Mouse (Mus musculus): ENCODE results near the gene Ptpn3. TPM values are rescaled to one million over a fixed set of nuclear protein-coding genes. Genes with fewer than 3 reads are reported as not detected.
A peak's percentile ranks its signal among the peaks of the same experiment; 100 is the strongest.

The Ptpn3 gene
- polyA plus RNA-seq, 1 experiment from 2014 or later: 3.4 TPM

DNA sequence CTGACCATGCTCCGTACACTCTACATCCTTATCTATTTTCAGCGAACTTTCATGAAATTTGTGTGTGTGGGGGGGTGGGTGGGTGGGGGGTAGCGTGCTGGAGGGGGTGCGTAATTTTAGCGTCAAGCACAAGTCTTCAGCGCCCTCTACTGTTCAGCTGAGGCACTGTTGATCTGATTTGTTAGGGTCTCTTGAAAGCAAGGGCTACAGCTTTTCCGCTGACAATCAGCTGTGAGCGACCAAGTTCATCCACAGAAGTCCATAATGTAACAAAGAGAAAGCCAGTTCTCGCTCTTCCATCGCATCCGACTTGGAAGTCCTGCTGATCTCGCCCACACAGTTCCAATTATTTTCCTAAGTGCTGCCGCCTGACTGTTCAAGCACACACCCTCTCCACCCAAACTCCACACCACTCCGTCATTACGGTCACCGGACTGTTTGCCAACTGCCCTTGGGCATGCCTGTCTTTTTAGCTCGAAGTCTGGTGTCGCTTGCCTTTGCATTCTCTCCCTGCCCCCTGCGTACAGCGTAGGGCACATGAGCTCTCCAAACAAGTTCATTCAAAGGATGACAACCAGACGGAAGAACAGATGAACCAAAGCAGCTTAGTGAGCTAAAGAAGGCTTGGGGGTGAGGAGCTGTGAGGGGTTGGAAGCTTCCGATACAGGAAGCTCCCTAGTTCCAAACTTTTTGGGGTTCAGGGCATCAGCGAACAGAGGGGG lies 19.1 kb upstream of the Ptpn3 start:
- WGBS: 42% methylated on average over 23 of the region's 23 CpGs
- ATAC-seq (ENCODE audit: low FRiP score): no peak

DNA sequence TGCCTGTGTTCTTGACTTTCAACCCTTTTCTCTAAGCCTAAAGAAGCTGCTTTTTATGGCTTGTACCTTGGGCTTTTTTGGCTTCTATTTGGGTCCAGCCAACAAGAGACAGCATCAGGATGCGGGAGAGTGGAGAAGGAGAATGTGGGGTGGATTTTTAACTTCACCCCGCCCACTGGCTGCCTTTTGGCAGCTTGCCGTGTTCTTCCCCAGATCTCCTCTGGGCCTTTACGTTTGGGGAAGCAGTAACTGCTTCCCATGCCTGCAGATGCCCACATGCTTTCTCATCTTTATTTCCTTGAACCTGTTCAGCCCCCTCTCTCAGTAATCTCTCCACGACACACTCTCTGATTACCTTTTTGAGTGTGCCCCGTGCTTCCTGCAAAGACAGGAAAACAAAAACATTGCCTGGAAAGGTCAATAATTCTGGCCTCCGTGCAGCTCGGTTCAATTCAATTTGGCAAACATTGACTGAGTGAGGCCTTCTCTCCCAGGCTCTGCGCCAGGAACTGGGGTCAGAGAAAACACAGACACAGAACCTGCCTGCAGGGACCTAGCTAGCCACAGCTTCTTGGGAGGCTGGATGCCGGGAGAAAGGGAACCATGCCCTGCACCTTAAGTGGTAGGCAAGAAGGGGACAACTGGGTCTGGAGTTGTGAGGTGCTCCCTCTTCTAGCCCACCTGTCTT lies 17.0 kb upstream of the Ptpn3 start:
- Histone ChIP-seq H3K9me3 (ENCODE audit: control insufficient read depth, low read length) (no peaks in the 10 kb centered on the region), H3K4me3 (ENCODE audit: low read depth, low read length) (no peak overlapping the region), H3K4me2 (replicated peaks; ENCODE audit: low read depth, low read length) (no peak overlapping the region), H3K4me1 (replicated peaks; ENCODE audit: control insufficient read depth, insufficient read depth, low read length) (no peaks in the 10 kb centered on the region), H3K9ac (ENCODE audit: low read depth, low read length) (no peak overlapping the region), H3K27me3 (ENCODE audit: control insufficient read depth, insufficient read depth, low read length) (no peaks in the 10 kb centered on the region), H3K36me3 (ENCODE audit: control insufficient read depth, insufficient read depth, low read length) (no peaks in the 10 kb centered on the region), H3K27ac (ENCODE audit: low read depth, low read length) (no peak overlapping the region)
- no peak for DNase-seq (ENCODE audit: low spot score)
- no peak for ATAC-seq (ENCODE audit: low FRiP score)
- 44% methylated on average over 10 of the region's 10 CpGs for WGBS

More for the DNA sequence above, 19.1 kb upstream of the Ptpn3 start:
- Histone ChIP-seq H3K4me2 (replicated peaks; ENCODE audit: low read depth, low read length) (no peak overlapping the region), H3K9me3 (ENCODE audit: control insufficient read depth, low read length) (no peaks in the 10 kb centered on the region), H3K27ac (ENCODE audit: low read depth, low read length) (no peak overlapping the region), H3K9ac (ENCODE audit: low read depth, low read length) (no peak overlapping the region), H3K27me3 (ENCODE audit: control insufficient read depth, insufficient read depth, low read length) (no peaks in the 10 kb centered on the region), H3K4me3 (ENCODE audit: low read depth, low read length) (no peak overlapping the region), H3K4me1 (replicated peaks; ENCODE audit: control insufficient read depth, insufficient read depth, low read length) (no peaks in the 10 kb centered on the region), H3K36me3 (ENCODE audit: control insufficient read depth, insufficient read depth, low read length) (no peaks in the 10 kb centered on the region)
- DNase-seq (ENCODE audit: low spot score): peak; percentile 56

DNA sequence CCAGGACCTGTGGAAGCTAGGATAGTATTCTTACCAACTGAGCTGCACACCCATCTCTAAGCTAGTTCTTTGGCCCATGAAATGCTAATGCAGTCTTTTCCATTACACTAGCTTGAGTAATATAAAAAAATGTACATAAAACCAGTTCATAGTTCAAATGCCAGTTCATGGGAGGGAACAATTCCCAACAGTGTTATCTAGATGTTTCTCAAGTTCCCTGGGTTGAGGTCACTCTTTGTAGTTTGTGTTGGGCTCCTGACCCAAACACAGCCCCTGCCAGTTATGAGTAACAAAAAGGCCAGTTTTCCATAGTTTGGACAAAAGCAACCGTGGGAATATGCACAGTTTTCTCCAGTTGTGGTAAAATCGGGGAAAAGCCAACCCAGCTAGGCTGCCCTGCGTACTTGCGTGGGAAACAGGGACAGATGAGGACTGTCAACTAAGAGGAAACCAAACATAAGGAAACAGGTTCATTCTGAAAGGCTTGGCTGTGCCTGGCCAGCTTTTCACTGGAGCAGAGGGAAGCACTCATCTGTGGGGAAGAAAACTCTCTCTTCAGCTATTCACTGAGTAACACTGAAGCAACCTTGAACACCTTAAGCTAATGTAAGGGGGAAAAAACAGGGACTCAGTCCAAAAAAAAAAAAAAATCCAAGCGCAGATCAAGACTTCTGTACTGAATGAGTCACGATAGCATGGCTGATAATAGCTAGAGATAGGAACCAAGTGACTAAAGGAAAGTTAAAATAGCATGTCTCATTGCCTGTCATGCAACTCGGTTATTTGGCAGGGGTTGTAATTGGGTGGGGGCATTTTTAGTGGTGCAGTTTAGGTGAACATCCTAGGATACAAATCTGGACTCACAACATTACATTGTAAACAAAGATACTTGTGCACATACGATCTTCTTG lies 10.9 kb upstream of the Ptpn3 start:
- H3K4me1 ChIP-seq (replicated peaks; ENCODE audit: control insufficient read depth, insufficient read depth, low read length): no peaks in the 10 kb centered on the region
- H3K9ac ChIP-seq (ENCODE audit: low read depth, low read length): no peak overlapping the region
- DNase-seq (ENCODE audit: low spot score) (no peak), ATAC-seq (ENCODE audit: low FRiP score) (no peak)
- H3K4me3 ChIP-seq (ENCODE audit: low read depth, low read length): no peak overlapping the region
- no peak overlapping the region for H3K4me2 ChIP-seq (replicated peaks; ENCODE audit: low read depth, low read length)
- WGBS: 80% methylated on average over 8 of the region's 8 CpGs
- no peaks in the 10 kb centered on the region for H3K36me3 ChIP-seq (ENCODE audit: control insufficient read depth, insufficient read depth, low read length)
- no peak overlapping the region for H3K27ac ChIP-seq (ENCODE audit: low read depth, low read length)
- no peaks in the 10 kb centered on the region for H3K9me3 ChIP-seq (ENCODE audit: control insufficient read depth, low read length)
- no peaks in the 10 kb centered on the region for H3K27me3 ChIP-seq (ENCODE audit: control insufficient read depth, insufficient read depth, low read length)

DNA sequence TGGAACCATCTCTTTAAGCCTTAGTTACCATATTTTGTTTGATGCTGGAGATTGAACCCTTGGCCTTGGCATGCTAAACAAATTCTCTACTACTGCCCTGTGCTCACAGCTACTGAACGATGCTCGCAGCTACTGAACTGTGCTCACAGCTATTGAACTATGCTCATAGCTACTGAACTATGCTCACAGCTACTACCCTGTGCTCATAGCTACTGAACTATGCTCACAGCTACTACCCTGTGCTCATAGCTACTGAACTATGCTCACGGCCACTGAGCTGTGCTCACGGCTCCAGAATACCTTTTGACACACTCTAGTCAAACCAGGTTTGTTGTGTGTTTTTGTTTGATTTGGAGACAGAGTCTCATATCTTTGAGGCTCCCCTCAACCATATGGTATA lies 10.1 kb upstream of the Ptpn3 start:
- no peak overlapping the region for H3K9ac ChIP-seq (ENCODE audit: low read depth, low read length)
- ATAC-seq (ENCODE audit: low FRiP score) (no peak), DNase-seq (ENCODE audit: low spot score) (no peak)
- no peaks in the 10 kb centered on the region for H3K9me3 ChIP-seq (ENCODE audit: control insufficient read depth, low read length)
- no peaks in the 10 kb centered on the region for H3K36me3 ChIP-seq (ENCODE audit: control insufficient read depth, insufficient read depth, low read length)
- no peak overlapping the region for H3K4me2 ChIP-seq (replicated peaks; ENCODE audit: low read depth, low read length)
- H3K4me1 ChIP-seq (replicated peaks; ENCODE audit: control insufficient read depth, insufficient read depth, low read length): no peaks in the 10 kb centered on the region
- H3K27me3 ChIP-seq (ENCODE audit: control insufficient read depth, insufficient read depth, low read length): no peaks in the 10 kb centered on the region
- 93% methylated on average over 4 of the region's 4 CpGs for WGBS
- no peak overlapping the region for H3K4me3 ChIP-seq (ENCODE audit: low read depth, low read length)
- no peak overlapping the region for H3K27ac ChIP-seq (ENCODE audit: low read depth, low read length)

DNA sequence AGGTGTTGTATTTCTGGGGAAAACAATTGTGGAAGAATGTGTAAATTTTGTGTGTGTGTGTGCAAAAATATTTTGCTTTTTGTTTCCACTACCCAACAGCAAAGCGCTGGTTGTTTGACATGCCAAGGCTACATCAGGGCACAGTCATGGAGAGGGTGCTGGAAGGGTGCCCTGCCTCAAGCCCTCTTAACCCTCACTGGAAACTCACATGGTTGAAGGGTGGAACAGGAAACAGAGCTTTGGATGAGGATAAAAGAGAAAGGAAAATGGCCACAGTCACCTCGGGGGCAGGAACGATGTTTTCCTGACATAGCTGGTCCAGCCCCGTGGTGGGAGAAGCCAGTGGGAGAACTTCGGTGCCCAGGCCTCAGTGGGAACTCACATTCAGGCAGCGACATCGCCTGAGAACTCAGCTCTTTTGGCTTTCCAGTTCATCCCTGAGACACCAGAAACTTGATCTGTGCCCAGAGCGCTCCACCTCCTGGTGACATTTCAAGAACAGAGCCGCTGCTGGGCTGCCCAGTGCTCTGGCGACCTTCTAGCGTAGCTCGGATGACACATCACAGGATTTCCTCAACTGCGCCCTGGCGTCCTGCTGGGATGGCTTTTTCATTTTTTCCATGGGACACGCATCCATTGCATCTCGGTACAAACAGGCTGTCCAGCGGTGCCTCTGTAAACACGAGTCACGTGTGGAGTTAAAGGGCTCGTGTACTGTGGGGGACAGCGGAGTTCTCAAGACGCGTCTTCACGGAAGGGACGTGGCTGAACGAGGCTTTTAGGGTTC lies 6.8 kb upstream of the Ptpn3 start:
- Histone ChIP-seq H3K4me2 (replicated peaks; ENCODE audit: low read depth, low read length) (0 out of 2 replicates have a peak overlapping the region, but pooled peaks have one; percentile 1), H3K27ac (ENCODE audit: low read depth, low read length) (no peak overlapping the region), H3K36me3 (ENCODE audit: control insufficient read depth, insufficient read depth, low read length) (no peaks in the 10 kb centered on the region), H3K4me3 (ENCODE audit: low read depth, low read length) (no peak overlapping the region), H3K4me1 (replicated peaks; ENCODE audit: control insufficient read depth, insufficient read depth, low read length) (no peaks in the 10 kb centered on the region), H3K27me3 (ENCODE audit: control insufficient read depth, insufficient read depth, low read length) (no peaks in the 10 kb centered on the region), H3K9ac (ENCODE audit: low read depth, low read length) (no peak overlapping the region), H3K9me3 (ENCODE audit: control insufficient read depth, low read length) (no peaks in the 10 kb centered on the region)
- DNase-seq (ENCODE audit: low spot score): no peak
- 47% methylated on average over 26 of the region's 26 CpGs for WGBS
- no peak for ATAC-seq (ENCODE audit: low FRiP score)

DNA sequence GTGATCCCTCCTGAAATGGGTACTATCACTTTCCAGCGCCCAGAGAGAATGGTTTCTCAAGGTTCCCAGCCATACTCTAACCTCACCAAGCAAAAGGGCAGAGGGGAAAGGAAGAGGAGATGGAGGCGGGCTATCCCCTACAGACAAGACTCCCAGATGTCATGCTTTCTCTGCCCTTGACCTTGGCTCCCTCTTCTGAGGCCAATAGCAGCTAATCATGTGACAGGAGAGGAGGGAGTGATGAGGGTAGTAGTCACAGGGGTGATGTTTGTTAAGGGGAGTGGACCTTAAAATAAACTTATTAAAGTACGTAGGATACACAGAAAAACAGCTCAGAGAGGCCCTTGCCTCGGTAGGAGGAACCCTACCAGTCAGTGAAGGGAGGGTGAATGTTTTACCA lies 6.1 kb upstream of the Ptpn3 start:
- Histone ChIP-seq H3K4me2 (replicated peaks; ENCODE audit: low read depth, low read length) (no peak overlapping the region), H3K4me3 (ENCODE audit: low read depth, low read length) (no peak overlapping the region), H3K9me3 (ENCODE audit: control insufficient read depth, low read length) (no peaks in the 10 kb centered on the region), H3K36me3 (ENCODE audit: control insufficient read depth, insufficient read depth, low read length) (no peaks in the 10 kb centered on the region), H3K9ac (ENCODE audit: low read depth, low read length) (no peak overlapping the region), H3K4me1 (replicated peaks; ENCODE audit: control insufficient read depth, insufficient read depth, low read length) (no peaks in the 10 kb centered on the region), H3K27me3 (ENCODE audit: control insufficient read depth, insufficient read depth, low read length) (0 out of 2 replicates have a peak, but pooled peaks cover under 1% of the 10 kb centered on the region), H3K27ac (ENCODE audit: low read depth, low read length) (no peak overlapping the region)
- DNase-seq (ENCODE audit: low spot score) (no peak), ATAC-seq (ENCODE audit: low FRiP score) (no peak)
- 84% methylated on average over 4 of the region's 4 CpGs for WGBS

DNA sequence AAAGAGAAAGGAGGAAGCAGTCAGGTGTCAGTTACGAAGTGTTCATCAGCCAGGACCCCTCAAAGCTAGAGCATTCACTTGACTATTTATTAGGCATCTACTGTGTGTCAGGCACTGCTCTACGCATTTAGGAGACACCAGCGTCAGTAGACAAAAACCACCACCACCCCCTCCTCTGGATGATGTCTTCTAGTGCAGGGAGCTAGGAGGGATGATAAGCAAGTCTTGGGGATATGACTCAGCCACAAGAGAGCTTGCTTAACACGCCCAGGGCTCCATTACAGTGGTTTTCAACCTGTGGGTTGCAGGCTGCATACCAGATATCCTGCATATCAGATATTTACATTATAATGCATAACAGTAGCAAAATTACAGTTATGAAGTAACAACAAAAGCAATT lies 4.6 kb upstream of the Ptpn3 start:
- DNase-seq (ENCODE audit: low spot score) (no peak), ATAC-seq (ENCODE audit: low FRiP score) (no peak)
- no peaks in the 10 kb centered on the region for H3K9me3 ChIP-seq (ENCODE audit: control insufficient read depth, low read length)
- peaks cover 4% of the 10 kb centered on the region; the same call in 1 of the 2 replicates for H3K27me3 ChIP-seq (ENCODE audit: control insufficient read depth, insufficient read depth, low read length)
- no peak overlapping the region for H3K27ac ChIP-seq (ENCODE audit: low read depth, low read length)
- H3K4me3 ChIP-seq (ENCODE audit: low read depth, low read length): no peak overlapping the region
- H3K4me2 ChIP-seq (replicated peaks; ENCODE audit: low read depth, low read length): no peak overlapping the region
- H3K4me1 ChIP-seq (replicated peaks; ENCODE audit: control insufficient read depth, insufficient read depth, low read length): no peaks in the 10 kb centered on the region
- 89% methylated on average over 4 of the region's 4 CpGs for WGBS
- no peak overlapping the region for H3K9ac ChIP-seq (ENCODE audit: low read depth, low read length)
- no peaks in the 10 kb centered on the region for H3K36me3 ChIP-seq (ENCODE audit: control insufficient read depth, insufficient read depth, low read length)

DNA sequence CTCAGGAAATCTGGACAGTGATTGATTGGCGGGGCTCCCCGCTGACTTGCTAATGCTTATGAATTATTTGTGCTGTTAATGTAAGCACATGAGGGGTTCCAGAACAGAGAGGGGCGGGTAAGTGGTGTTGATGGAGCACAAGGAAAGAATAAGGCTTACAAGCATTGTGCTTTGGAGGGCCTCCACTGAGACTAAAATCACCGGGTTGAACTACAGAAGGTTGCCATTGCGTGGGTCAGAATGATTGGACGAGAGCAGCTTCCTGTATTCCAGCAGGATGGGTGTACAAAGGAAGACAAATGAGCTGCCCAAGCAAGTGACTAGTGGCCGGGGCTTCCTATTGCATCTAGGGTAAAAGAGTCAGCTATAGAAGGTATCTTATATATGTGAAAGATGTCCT lies 4.0 kb upstream of the Ptpn3 start:
- no peaks in the 10 kb centered on the region for H3K9me3 ChIP-seq (ENCODE audit: control insufficient read depth, low read length)
- DNase-seq (ENCODE audit: low spot score) (peak; percentile 42), ATAC-seq (ENCODE audit: low FRiP score) (peak; percentile 36)
- H3K27me3 ChIP-seq (ENCODE audit: control insufficient read depth, insufficient read depth, low read length): peaks cover 7% of the 10 kb centered on the region
- H3K9ac ChIP-seq (ENCODE audit: low read depth, low read length): no peak overlapping the region
- peaks cover 2% of the 10 kb centered on the region; the same call in 1 of the 2 replicates for H3K4me1 ChIP-seq (replicated peaks; ENCODE audit: control insufficient read depth, insufficient read depth, low read length)
- WGBS: 53% methylated on average over 7 of the region's 7 CpGs
- 0 out of 2 replicates have a peak overlapping the region, but pooled peaks have one; percentile 1 for H3K27ac ChIP-seq (ENCODE audit: low read depth, low read length)
- H3K4me2 ChIP-seq (replicated peaks; ENCODE audit: low read depth, low read length): no peak overlapping the region
- no peaks in the 10 kb centered on the region for H3K36me3 ChIP-seq (ENCODE audit: control insufficient read depth, insufficient read depth, low read length)
- no peak overlapping the region for H3K4me3 ChIP-seq (ENCODE audit: low read depth, low read length)
